Mouse (Mus musculus): ENCODE measurements around the gene Gm17026. TPM values are rescaled to one million over a fixed set of nuclear protein-coding genes. Genes with fewer than 3 reads are reported as not detected.
"Not testable (repeated sequence)": the region's sequence is repeated elsewhere in the genome, so short reads cannot be mapped to it uniquely, and the experiment has no call there.

Gm17026 gene
- polyA plus RNA-seq (2016; fragmentation: Nextera tagmentation; extraction: Ambion mirVana): not detected in 2 replicates

DNA sequence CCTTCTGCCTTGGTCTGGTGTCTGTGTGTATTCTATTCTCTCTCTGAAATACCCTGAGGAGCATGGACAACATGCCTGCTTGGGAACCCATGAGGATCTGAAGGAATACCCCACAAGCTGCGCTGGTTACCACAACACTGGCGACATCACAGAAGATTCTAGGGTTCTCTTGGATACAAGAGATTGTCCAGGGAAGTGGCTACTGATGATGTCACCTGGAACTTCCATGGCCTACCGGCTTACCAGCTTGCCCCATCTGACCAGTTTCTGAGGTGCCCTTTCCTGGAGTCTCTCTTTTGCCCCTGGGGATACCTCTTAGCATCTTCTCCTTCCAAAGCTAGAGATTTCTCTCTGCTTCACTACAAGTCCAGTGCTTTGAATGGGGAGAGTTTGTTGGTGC lies at the start of gene Gm17026:
Gene Gm17026, minus strand, starts transcription at position 101 of the 400 bp plus-strand sequence.
- not testable (repeated sequence) for H3K36me3 ChIP-seq; DNase-seq (ENCODE audit: low spot score); H3K9me3 ChIP-seq; H3K4me1 ChIP-seq (replicated peaks); H3K4me3 ChIP-seq; H3K27me3 ChIP-seq (ENCODE audit: insufficient read depth, poor library complexity, severe bottlenecking); H3K27ac ChIP-seq
- WGBS: 89% methylated on average over 1 of the region's 3 CpGs

DNA sequence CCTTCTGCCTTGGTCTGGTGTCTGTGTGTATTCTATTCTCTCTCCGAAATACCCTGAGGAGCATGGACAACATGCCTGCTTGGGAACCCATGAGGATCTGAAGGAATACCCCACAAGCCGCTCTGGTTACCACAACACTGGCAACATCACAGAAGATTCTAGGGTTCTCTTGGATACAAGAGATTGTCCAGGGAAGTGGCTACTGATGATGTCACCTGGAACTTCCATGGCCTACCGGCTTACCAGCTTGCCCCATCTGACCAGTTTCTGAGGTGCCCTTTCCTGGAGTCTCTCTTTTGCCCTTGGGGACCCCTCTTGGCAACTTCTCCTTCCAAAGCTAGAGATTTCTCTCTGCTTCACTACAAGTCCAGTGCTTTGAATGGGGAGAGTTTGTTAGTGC lies 37.4 kb upstream of the Gm17026 start, which contains the start of gene Gm9611:
Gene Gm9611, minus strand, starts transcription at position 101 of the 400 bp plus-strand sequence.
- WGBS: 100% methylated on average over 1 of the region's 3 CpGs
- H3K4me1 ChIP-seq (replicated peaks); H3K36me3 ChIP-seq; H3K4me3 ChIP-seq; H3K9me3 ChIP-seq; H3K27me3 ChIP-seq (ENCODE audit: insufficient read depth, poor library complexity, severe bottlenecking); H3K27ac ChIP-seq; DNase-seq (ENCODE audit: low spot score): not testable (repeated sequence)

DNA sequence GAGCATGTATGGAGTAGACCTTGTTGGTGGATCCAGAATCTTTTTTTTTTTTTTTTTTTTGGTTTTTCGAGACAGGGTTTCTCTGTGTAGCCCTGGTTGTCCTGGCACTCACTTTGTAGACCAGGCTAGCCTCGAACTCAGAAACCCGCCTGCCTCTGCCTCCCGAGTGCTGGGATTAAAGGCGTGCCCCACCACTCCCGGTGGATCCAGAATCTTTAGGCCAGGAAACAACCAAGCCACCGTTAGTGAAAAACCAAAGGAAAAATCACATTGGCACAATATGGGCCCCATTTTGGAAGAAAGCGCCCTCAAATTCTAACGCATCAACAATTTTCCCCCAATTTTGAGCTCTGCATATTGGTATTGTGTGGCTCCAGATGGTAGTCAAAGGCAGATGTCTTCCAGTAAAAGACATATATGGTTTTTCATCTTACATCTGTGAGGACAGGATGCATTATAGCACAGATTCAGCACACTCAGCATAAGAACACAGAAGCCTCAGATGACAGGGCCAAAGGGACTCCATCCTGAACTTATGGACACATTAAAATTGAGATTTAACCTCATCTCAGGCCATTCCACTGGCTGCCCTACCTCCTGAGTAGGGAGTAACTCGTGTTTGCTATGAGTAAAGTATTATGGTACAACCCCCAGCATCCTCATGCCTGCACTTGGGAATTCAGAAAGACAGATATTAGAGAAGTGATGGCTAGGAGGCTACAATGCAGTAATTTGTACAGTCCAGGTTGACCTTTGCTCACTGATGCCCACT lies 42.9 kb downstream of the Gm17026 start:
- not testable (repeated sequence) for H3K36me3 ChIP-seq; DNase-seq (ENCODE audit: low spot score); H3K27ac ChIP-seq; H3K4me1 ChIP-seq (replicated peaks); H3K4me3 ChIP-seq; H3K9me3 ChIP-seq; H3K27me3 ChIP-seq (ENCODE audit: insufficient read depth, poor library complexity, severe bottlenecking)
- WGBS: 85% methylated on average over 9 of the region's 10 CpGs

Other genes with a start within 250 kb of the Gm17026 start
- gene Gm7951, start 142.7 kb downstream of the Gm17026 start, polyA plus RNA-seq (2016; fragmentation: Nextera tagmentation; extraction: Ambion mirVana): not detected in 2 replicates
- not detected in 2 replicates for gene Gm17027, start 97.4 kb downstream of the Gm17026 start, polyA plus RNA-seq (2016; fragmentation: Nextera tagmentation; extraction: Ambion mirVana)
- gene Gm3573, start 69.3 kb downstream of the Gm17026 start, polyA plus RNA-seq (2016; fragmentation: Nextera tagmentation; extraction: Ambion mirVana): not detected in 2 replicates
- gene Gm9611, start 37.3 kb upstream of the Gm17026 start, polyA plus RNA-seq (2016; fragmentation: Nextera tagmentation; extraction: Ambion mirVana): not detected in 2 replicates
- gene Gm7995, start 50.2 kb upstream of the Gm17026 start, polyA plus RNA-seq (2016; fragmentation: Nextera tagmentation; extraction: Ambion mirVana): not detected in 2 replicates
- gene Gm8005, start 179.6 kb upstream of the Gm17026 start, polyA plus RNA-seq (2016; fragmentation: Nextera tagmentation; extraction: Ambion mirVana): not detected in 2 replicates
- not detected in 2 replicates for gene Gm8011, start 203.8 kb upstream of the Gm17026 start, polyA plus RNA-seq (2016; fragmentation: Nextera tagmentation; extraction: Ambion mirVana)
- gene Gm8020, start 242.3 kb upstream of the Gm17026 start, polyA plus RNA-seq (2016; fragmentation: Nextera tagmentation; extraction: Ambion mirVana): not detected in 2 replicates

Data from hindbrain, embryonic 10.5 days (tissue).